Comparison of ENCODE assay signal across 14 mouse cellular contexts in the genomic region with DNA sequence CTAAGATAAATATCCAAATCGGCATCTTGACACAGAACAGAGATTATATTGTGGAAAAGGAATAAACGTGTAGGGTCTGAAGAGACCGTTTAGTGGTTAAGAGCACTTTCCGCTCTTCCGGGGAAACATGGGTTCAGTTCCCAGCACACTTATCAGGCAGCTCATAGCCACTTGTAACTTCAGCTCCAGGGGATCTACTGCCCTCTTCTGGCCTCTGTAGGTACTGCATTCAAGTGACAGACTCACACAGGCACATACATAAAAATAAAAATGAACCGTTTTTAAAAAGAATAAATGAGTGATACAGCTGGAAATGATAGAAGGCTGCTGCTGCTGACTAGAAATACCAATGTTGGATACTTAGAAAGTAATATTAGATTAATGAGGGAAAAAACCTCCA. TPM values are rescaled to one million over a fixed set of nuclear protein-coding genes. Genes with fewer than 3 reads are reported as not detected.
DNase-seq lines count a peak whose midpoint lies in the region; ATAC-seq and TF ChIP-seq lines count a peak whose summit lies in the region.
"Had no signal": no experiment of that assay in that cellular context is flagged by ENCODE, and none has a peak within 500 bp of the region (broad histone marks: within the 10 kb centered on the region; RNA-seq: fewer than 3 reads in every experiment).

No protein-coding gene starts in this region.

- H3K4me1 ChIP-seq in heart, adult 2 months (ENCODE audit: control insufficient read depth, insufficient read depth, low read length): no peaks in the 10 kb centered on the region
- no peaks in the 10 kb centered on the region for H3K4me1 ChIP-seq in lung, postnatal 0 days (ENCODE audit: insufficient read depth, low read depth, low read length)

- H3K27ac ChIP-seq in heart, adult 2 months: no peak overlapping the region
- H3K27ac ChIP-seq in lung, postnatal 0 days (ENCODE audit: low read length): no peak overlapping the region
- H3K27ac ChIP-seq: embryonic facial prominence, embryonic 12.5 days; heart, embryonic 13.5 days had no signal

- WGBS in heart, adult 2 months: 92% methylated on average over 6 of the region's 6 CpGs
- 87% methylated on average over 6 of the region's 6 CpGs for WGBS in lung, postnatal 0 days

- peak; percentile 56 for TF ChIP-seq CTCF in heart, adult 2 months (IDR thresholded peaks at IDR 0.05)
- peak; percentile 63 for TF ChIP-seq CTCF in lung, postnatal 0 days (IDR thresholded peaks at IDR 0.05)

- H3K27me3 ChIP-seq in heart, adult 2 months (ENCODE audit: control insufficient read depth, insufficient read depth, low read length): no peaks in the 10 kb centered on the region; the same call in 1 of the 2 replicates
- no peaks in the 10 kb centered on the region for H3K27me3 ChIP-seq in lung, postnatal 0 days (replicated peaks; ENCODE audit: insufficient read depth, low read length)
- H3K27me3 ChIP-seq: embryonic facial prominence, embryonic 12.5 days had no signal

- TF ChIP-seq EP300 in heart, adult 2 months (IDR thresholded peaks at IDR 0.05; ENCODE audit: insufficient read depth, low read depth, low read length): no peak
- TF ChIP-seq EP300 in lung, postnatal 0 days (IDR thresholded peaks at IDR 0.05): no peak

- TF ChIP-seq POLR2A in heart, adult 2 months (IDR thresholded peaks at IDR 0.05; ENCODE audit: insufficient read depth, low read depth, low read length): no peak

- no peak overlapping the region for H3K4me2 ChIP-seq in lung, postnatal 0 days (replicated peaks; ENCODE audit: low read depth, low read length)
- H3K4me2 ChIP-seq: embryonic facial prominence, embryonic 12.5 days; heart, embryonic 13.5 days had no signal

- H3K9me3 ChIP-seq in lung, postnatal 0 days (ENCODE audit: low read length): no peaks in the 10 kb centered on the region

- no peak for ATAC-seq in lung, postnatal 0 days

- no peaks in the 10 kb centered on the region for H3K36me3 ChIP-seq in heart, adult 2 months (ENCODE audit: control insufficient read depth, insufficient read depth, low read length)
- no peaks in the 10 kb centered on the region for H3K36me3 ChIP-seq in lung, postnatal 0 days (ENCODE audit: insufficient read depth, low read length)
- H3K36me3 ChIP-seq: embryonic facial prominence, embryonic 12.5 days; heart, embryonic 13.5 days had no signal

- H3K79me2 ChIP-seq in heart, adult 2 months (replicated peaks; ENCODE audit: control insufficient read depth, insufficient read depth, low read length): no peaks in the 10 kb centered on the region

- no peak for DNase-seq in heart, adult 2 months
- DNase-seq in heart, postnatal 10 days: no peak
- no peak for DNase-seq in lung, postnatal 0 days (ENCODE audit: low spot score)
- no peak for DNase-seq in lung, postnatal 14 days
- peak; percentile 58 for DNase-seq in NIH3T3 (ENCODE audit: low read depth)
- DNase-seq in naive thymus-derived CD4-positive, alpha-beta T cell, adult 2 months (ENCODE audit: low read depth): peak; percentile 15
- no peak for DNase-seq in embryo, embryonic 11 days
- DNase-seq in spleen, postnatal 14 days (ENCODE audit: low spot score in 2 of 2): no peak
- DNase-seq: adrenal gland, adult 2 months; cerebellum, adult 8-10 months; thymus, postnatal 14 days had no signal

- no peak overlapping the region for H3K9ac ChIP-seq in heart, adult 2 months (ENCODE audit: low read depth, low read length)
- H3K9ac ChIP-seq in lung, postnatal 0 days (replicated peaks; ENCODE audit: low read depth): no peak overlapping the region
- H3K9ac ChIP-seq: embryonic facial prominence, embryonic 12.5 days; heart, embryonic 13.5 days had no signal

- no peak overlapping the region for H3K4me3 ChIP-seq in heart, adult 2 months
- no peak overlapping the region for H3K4me3 ChIP-seq in lung, postnatal 0 days (ENCODE audit: low read depth, low read length)
- H3K4me3 ChIP-seq: embryonic facial prominence, embryonic 12.5 days; heart, embryonic 13.5 days; megakaryocyte, embryonic 14.5 days had no signal

- intact Hi-C loops in heart, adult 2 months (cut with DNase I): no loop called here
- intact Hi-C loops in heart, postnatal 10 days (cut with DNase I): no loop called here

RNA-seq across cellular contexts. Expression of gene Tspan11, which starts 7.9 kb away (rescaled TPM):
- total RNA-seq in heart, adult 2 months (2021): 1 to 10 TPM in 1 of 2 experiments, under 1 TPM in 1; 0.57 to 1.7 TPM
- polyA plus RNA-seq in heart, adult 2 months (2012; rRNA removed): 1.5 and 2.6 TPM in 2 replicates
- total RNA-seq in heart, postnatal 10 days (2021): 1 to 10 TPM; 4.7 to 4.9 TPM
- polyA plus RNA-seq in lung, postnatal 0 days (2015; fragmentation: Nextera tagmentation; extraction: Ambion mirVana): 45.0 and 64.3 TPM in 2 replicates

Comparison
In these comparisons a context has a peak if more than half of its experiments do, and no peak if none do; other contexts are left out.
1. DNase-seq: peak in NIH3T3 (single experiment) and naive thymus-derived CD4-positive, alpha-beta T cell, adult 2 months (single experiment); none in heart, adult 2 months (0 of 2), heart, postnatal 10 days (0 of 2), lung, postnatal 0 days (single experiment), lung, postnatal 14 days (single experiment), embryo, embryonic 11 days (single experiment) and spleen, postnatal 14 days (0 of 2).